Mouse (Mus musculus): ENCODE results near the gene Rgs7.

GRCm38 (mm10) chr1:175492683-175493043 is 363 bp upstream of the Rgs7 start:
- TF ChIP-seq CTCF (conservative IDR thresholded peaks at IDR 0.05; ENCODE audit: insufficient read depth, insufficient read length, low read depth, low read length) (no peak), POLR2A (IDR thresholded peaks at IDR 0.05; ENCODE audit: low read depth, low read length) (no peak)
